Mouse (Mus musculus) brain, embryonic 14.5 days (tissue): ENCODE measurements at regions not wholly inside any gene's neighbourhood (a gene's known extent, or its start where the extent isn't known, plus 50 kb on each side); places are given as distances from the start of the nearest gene placed in this dataset.

Experiments used
- CTCF ChIP-seq: fragments of 200-500 bp; IDR thresholded peaks from 2 replicates; pipeline ENCODE4 v1.5.1; 2012; ENCODE audit warnings: inconsistent platforms, mild to moderate bottlenecking, moderate library complexity, borderline replicate concordance; ENCODE audit not compliant: insufficient read depth, insufficient read length; ENCODE audit errors: extremely low read depth
- POLR2A ChIP-seq: fragments of 200-500 bp; IDR thresholded peaks from 2 replicates; pipeline ENCODE4 v1.6.1; 2012; ENCODE audit warnings: mild to moderate bottlenecking, inconsistent platforms, borderline replicate concordance; ENCODE audit not compliant: poor library complexity, insufficient read depth, insufficient read length, severe bottlenecking; ENCODE audit errors: extremely low read depth

DNA sequence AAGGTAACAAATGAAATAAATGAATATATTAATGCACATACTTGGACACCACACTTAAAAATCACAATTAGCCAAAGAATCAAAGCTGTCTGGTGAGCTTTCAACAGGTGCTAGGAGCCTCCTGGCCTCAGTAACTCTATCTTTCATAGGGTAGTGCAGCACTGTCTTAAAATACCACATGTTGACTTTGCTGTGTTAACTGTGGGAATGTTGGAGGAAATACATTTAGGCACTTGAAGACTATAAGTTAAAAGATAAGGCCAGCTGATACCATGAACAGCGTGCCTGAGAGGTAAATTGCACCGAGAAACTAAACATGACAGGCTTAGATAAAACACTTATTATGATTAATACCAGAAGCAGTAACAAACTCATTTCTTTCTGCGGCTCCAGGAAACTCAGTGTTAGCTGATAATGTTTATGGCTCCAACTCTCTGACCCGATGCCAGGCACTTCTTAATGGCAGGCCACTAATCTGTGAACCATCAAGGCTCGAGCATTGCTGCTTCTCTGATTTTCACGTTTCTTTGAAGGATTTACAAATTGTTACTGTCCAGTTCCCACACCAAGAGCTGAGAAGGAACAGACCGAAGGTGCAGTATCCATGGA lies 343.8 kb upstream of the Fam241a start:
- TF ChIP-seq CTCF (no peak), POLR2A (no peak)
